Mouse (Mus musculus): Measurements from ENCODE around the gene Capns2.
"Not testable (repeated sequence)": the region's sequence is repeated elsewhere in the genome, so short reads cannot be mapped to it uniquely, and the experiment has no call there.

Gene Capns2

GRCm38 (mm10) chr8:92901107-92901506, at the start of gene Capns2:
TSS of gene Capns2 (plus strand) at chr8:92901407.
- no peak for DNase-seq (ENCODE audit: low spot score)

- DNase-seq (ENCODE audit: low spot score), result no peak
Measured at GRCm38 (mm10) chr8:92853188-92853983, 47.8 kb upstream of the Capns2 start.

GRCm38 (mm10) chr8:92854673-92855072, 46.5 kb upstream of the Capns2 start:
- no peak for DNase-seq (ENCODE audit: low spot score)

- peak; percentile 34 for DNase-seq (ENCODE audit: low spot score)
Measured at GRCm38 (mm10) chr8:92855171-92855894, 45.9 kb upstream of the Capns2 start, which contains the start of gene Lpcat2. TSS of gene Lpcat2 (plus strand) at chr8:92855339.

- DNase-seq (ENCODE audit: low spot score), result no peak
Measured at GRCm38 (mm10) chr8:92856273-92856986, 44.8 kb upstream of the Capns2 start.

GRCm38 (mm10) chr8:92858475-92859182, 42.6 kb upstream of the Capns2 start:
- no peak for DNase-seq (ENCODE audit: low spot score)

GRCm38 (mm10) chr8:92861977-92862376, 39.2 kb upstream of the Capns2 start:
- DNase-seq (ENCODE audit: low spot score), result no peak

GRCm38 (mm10) chr8:92870281-92870680, 30.9 kb upstream of the Capns2 start:
- no peak for DNase-seq (ENCODE audit: low spot score)

- DNase-seq (ENCODE audit: low spot score), result no peak
Measured at GRCm38 (mm10) chr8:92872063-92872759, 29.0 kb upstream of the Capns2 start.

GRCm38 (mm10) chr8:92875795-92876194, 25.4 kb upstream of the Capns2 start:
- no peak for DNase-seq (ENCODE audit: low spot score)

- DNase-seq (ENCODE audit: low spot score), result no peak
Measured at GRCm38 (mm10) chr8:92881247-92881646, 20.0 kb upstream of the Capns2 start.

GRCm38 (mm10) chr8:92883771-92884170, 17.4 kb upstream of the Capns2 start:
- DNase-seq (ENCODE audit: low spot score), result no peak

- not testable (repeated sequence) for DNase-seq (ENCODE audit: low spot score)
Measured at GRCm38 (mm10) chr8:92892216-92892615, 9.0 kb upstream of the Capns2 start.

GRCm38 (mm10) chr8:92893870-92894269, 7.3 kb upstream of the Capns2 start:
- DNase-seq (ENCODE audit: low spot score), result no peak

GRCm38 (mm10) chr8:92895053-92895452, 6.2 kb upstream of the Capns2 start:
- no peak for DNase-seq (ENCODE audit: low spot score)

- no peak for DNase-seq (ENCODE audit: low spot score)
Measured at GRCm38 (mm10) chr8:92896056-92896455, 5.2 kb upstream of the Capns2 start.

- DNase-seq (ENCODE audit: low spot score), result no peak
Measured at GRCm38 (mm10) chr8:92896611-92897010, 4.6 kb upstream of the Capns2 start.

- no peak for DNase-seq (ENCODE audit: low spot score)
Measured at GRCm38 (mm10) chr8:92897794-92898193, 3.4 kb upstream of the Capns2 start.

GRCm38 (mm10) chr8:92899590-92899989, 1.6 kb upstream of the Capns2 start:
- DNase-seq (ENCODE audit: low spot score), result no peak

GRCm38 (mm10) chr8:92902981-92903380, 1.8 kb downstream of the Capns2 start:
- no peak for DNase-seq (ENCODE audit: low spot score)

GRCm38 (mm10) chr8:92903488-92904135, 2.4 kb downstream of the Capns2 start:
- DNase-seq (ENCODE audit: low spot score), result no peak

All from c-Kit-positive CD71-positive TER-119-positive erythroid progenitor cells, embryonic 14.5 days (primary cell).